Mouse (Mus musculus) gastrocnemius, postnatal 4 days (tissue): ENCODE data around the gene Olfr94. TPM values are rescaled to one million over a fixed set of nuclear protein-coding genes. Genes with fewer than 3 reads are reported as not detected.

Source experiments
- total RNA-seq, 2 experiments: library from RNA; stranded (reverse); gene quantifications; 2 replicates each; pipeline ENCODE4 v1.2.3; 2021

Olfr94 gene
- total RNA-seq, 2 experiments from 2014 or later = not detected

Other genes with a start within 250 kb of the Olfr94 start
- gene Ppp1r11, start 249.3 kb downstream of the Olfr94 start, total RNA-seq = 10 to 100 TPM; 66.6 to 72.8 TPM
- 10 to 100 TPM; 29.2 to 32.9 TPM for gene Znrd1, start 242.4 kb downstream of the Olfr94 start, total RNA-seq
- 1 to 10 TPM; 7.1 to 9.2 TPM for gene Znrd1as, start 242.4 kb downstream of the Olfr94 start, total RNA-seq
- gene 2410137M14Rik, start 219.8 kb downstream of the Olfr94 start, total RNA-seq = not detected
- under 1 TPM; 0.23 to 0.25 TPM for gene H2-M5, start 211.5 kb downstream of the Olfr94 start, total RNA-seq
- 10 to 100 TPM in 1 of 2 experiments, 1 to 10 TPM in 1; 8.7 to 10.1 TPM for gene Zfp57, start 199.8 kb downstream of the Olfr94 start, total RNA-seq
- gene Mog, start 177.6 kb downstream of the Olfr94 start, total RNA-seq = not detected
- gene Gabbr1, start 155.0 kb downstream of the Olfr94 start, total RNA-seq = 10 to 100 TPM; 24.2 to 25.4 TPM
- gene Olfr90, start 112.5 kb downstream of the Olfr94 start, total RNA-seq = not detected
- gene Olfr91, start 102.7 kb downstream of the Olfr94 start, total RNA-seq = not detected
- gene Olfr92, start 80.9 kb downstream of the Olfr94 start, total RNA-seq = not detected
- not detected for gene Olfr93, start 39.5 kb downstream of the Olfr94 start, total RNA-seq
- gene Ubd, start 7.1 kb downstream of the Olfr94 start, total RNA-seq = not detected
- not detected for gene Olfr95, start 12.1 kb upstream of the Olfr94 start, total RNA-seq
- not detected for gene Olfr96, start 19.2 kb upstream of the Olfr94 start, total RNA-seq
- not detected for gene Olfr97, start 36.3 kb upstream of the Olfr94 start, total RNA-seq
- gene Olfr98, start 62.8 kb upstream of the Olfr94 start, total RNA-seq = not detected
- gene H2-M3, start 69.2 kb upstream of the Olfr94 start, total RNA-seq = 1 to 10 TPM; 1.6 to 2.1 TPM
- not detected for gene Olfr99, start 82.5 kb upstream of the Olfr94 start, total RNA-seq
- gene Olfr101, start 103.3 kb upstream of the Olfr94 start, total RNA-seq = not detected
- not detected for gene Olfr102, start 116.1 kb upstream of the Olfr94 start, total RNA-seq
- gene Olfr103, start 138.7 kb upstream of the Olfr94 start, total RNA-seq = not detected
- not detected for gene Olfr104-ps, start 158.6 kb upstream of the Olfr94 start, total RNA-seq
- not detected for gene Olfr105-ps, start 178.0 kb upstream of the Olfr94 start, total RNA-seq
- gene Olfr106-ps, start 189.4 kb upstream of the Olfr94 start, total RNA-seq = not detected
- gene Olfr107, start 198.2 kb upstream of the Olfr94 start, total RNA-seq = not detected
- not detected for gene Olfr108, start 244.5 kb upstream of the Olfr94 start, total RNA-seq